Mouse (Mus musculus): ENCODE measurements at regions not wholly inside any gene's neighbourhood (a gene's known extent, or its start where the extent isn't known, plus 50 kb on each side); places are given as distances from the start of the nearest gene placed in this dataset.
A peak's percentile ranks its signal among the peaks of the same experiment; 100 is the strongest.

DNA sequence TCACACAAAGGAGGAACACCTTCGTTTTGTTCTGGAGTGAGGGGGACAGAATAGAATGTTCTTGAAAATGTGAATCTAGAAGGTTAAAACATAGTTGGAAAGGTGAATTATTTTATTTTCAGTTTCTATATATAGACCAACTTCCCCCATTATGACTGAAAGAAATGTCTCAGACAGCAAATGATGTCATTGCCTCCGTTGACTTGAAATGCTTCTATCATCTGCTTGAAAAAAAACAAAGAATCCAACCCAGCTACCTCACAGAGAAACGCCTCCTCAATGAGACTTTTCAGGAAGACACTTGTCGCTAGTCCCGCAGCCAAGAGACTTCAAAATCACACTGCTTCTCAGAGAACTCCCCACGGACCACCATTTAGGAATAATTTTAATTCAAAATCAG, 65.1 kb upstream of the Commd3 start:
- ATAC-seq (ENCODE audit: low FRiP score, low TSS enrichment) (no peak), DNase-seq (ENCODE audit: low spot score) (no peak)
- Histone ChIP-seq H3K4me3 (ENCODE audit: low read depth, low read length) (no peak overlapping the region), H3K27ac (replicated peaks) (no peak overlapping the region), H3K9ac (ENCODE audit: low read length) (no peak overlapping the region), H3K36me3 (ENCODE audit: control insufficient read depth, insufficient read depth, low read length) (no peaks in the 10 kb centered on the region), H3K27me3 (ENCODE audit: control insufficient read depth, insufficient read depth, low read length) (no peaks in the 10 kb centered on the region; the same call in 1 of the 2 replicates), H3K4me1 (replicated peaks; ENCODE audit: control insufficient read depth, insufficient read depth) (no peaks in the 10 kb centered on the region; the same call in 1 of the 2 replicates), H3K4me2 (replicated peaks; ENCODE audit: low read depth) (peak overlapping the region; percentile 82), H3K9me3 (ENCODE audit: control insufficient read depth, low read length) (no peaks in the 10 kb centered on the region)
- no peak for TF ChIP-seq CTCF (IDR thresholded peaks at IDR 0.05; ENCODE audit: low read depth)
- TF ChIP-seq EP300 (optimal IDR thresholded peaks at IDR 0.05), result no peak
- 49% methylated on average over 6 of the region's 6 CpGs for WGBS

DNA sequence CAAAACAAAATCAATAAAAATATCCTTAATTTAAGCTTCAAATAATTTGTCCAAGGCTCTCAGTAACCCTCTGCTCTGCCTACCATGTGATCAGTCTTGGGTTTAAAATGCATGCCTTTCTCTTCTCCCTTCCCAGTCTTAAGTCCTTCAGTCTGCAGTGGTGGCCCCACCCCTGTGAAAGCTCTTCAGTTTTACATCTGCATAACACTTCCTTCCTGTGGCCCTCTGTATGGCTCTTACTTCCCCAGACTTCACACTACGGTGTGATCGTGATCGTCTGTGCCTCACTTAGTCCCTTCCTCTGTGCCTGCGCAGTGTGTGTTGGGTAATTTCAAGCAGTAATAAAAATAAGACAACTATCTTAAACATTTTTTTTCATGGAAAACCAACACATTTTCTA, 80.0 kb upstream of the Commd3 start:
- H3K27ac ChIP-seq (replicated peaks), result no peak overlapping the region
- H3K9me3 ChIP-seq (ENCODE audit: control insufficient read depth, low read length), result no peaks in the 10 kb centered on the region
- no peaks in the 10 kb centered on the region for H3K36me3 ChIP-seq (ENCODE audit: control insufficient read depth, insufficient read depth, low read length)
- ATAC-seq (ENCODE audit: low FRiP score, low TSS enrichment) (no peak), DNase-seq (ENCODE audit: low spot score) (no peak)
- 78% methylated on average over 4 of the region's 4 CpGs for WGBS
- no peak overlapping the region for H3K9ac ChIP-seq (ENCODE audit: low read length)
- H3K27me3 ChIP-seq (ENCODE audit: control insufficient read depth, insufficient read depth, low read length), result no peaks in the 10 kb centered on the region
- no peak overlapping the region for H3K4me2 ChIP-seq (replicated peaks; ENCODE audit: low read depth)
- H3K4me3 ChIP-seq (ENCODE audit: low read depth, low read length), result no peak overlapping the region
- TF ChIP-seq CTCF (IDR thresholded peaks at IDR 0.05; ENCODE audit: low read depth) (no peak), EP300 (optimal IDR thresholded peaks at IDR 0.05) (no peak)
- H3K4me1 ChIP-seq (replicated peaks; ENCODE audit: control insufficient read depth, insufficient read depth), result no peaks in the 10 kb centered on the region

DNA sequence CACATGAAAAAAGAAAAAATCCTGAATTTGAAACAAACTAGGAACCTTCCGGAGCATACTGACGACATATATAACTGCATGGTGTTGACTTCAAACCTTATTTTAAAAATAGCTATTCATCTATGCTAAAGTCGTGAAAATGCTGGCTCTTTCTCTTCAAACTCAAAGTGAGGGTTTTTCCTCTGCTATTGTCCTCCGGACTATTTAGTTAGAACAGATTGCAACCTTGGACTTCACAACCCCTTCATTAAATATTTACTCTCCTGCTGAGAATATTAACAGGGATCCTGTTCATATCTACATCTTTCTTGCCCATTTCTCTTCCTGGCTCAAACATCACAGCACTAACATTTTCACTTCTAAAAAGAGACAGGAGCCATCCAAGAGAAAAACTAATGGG, 84.0 kb upstream of the Commd3 start:
- 0% methylated on average over 4 of the region's 4 CpGs for WGBS
- H3K27ac ChIP-seq (replicated peaks), result no peak overlapping the region
- ATAC-seq (ENCODE audit: low FRiP score, low TSS enrichment) (no peak), DNase-seq (ENCODE audit: low spot score) (no peak)
- peak overlapping the region; percentile 59 for H3K4me3 ChIP-seq (ENCODE audit: low read depth, low read length)
- no peak for TF ChIP-seq CTCF (IDR thresholded peaks at IDR 0.05; ENCODE audit: low read depth)
- TF ChIP-seq EP300 (optimal IDR thresholded peaks at IDR 0.05), result no peak
- peak overlapping the region; percentile 66 for H3K4me2 ChIP-seq (replicated peaks; ENCODE audit: low read depth)
- H3K9me3 ChIP-seq (ENCODE audit: control insufficient read depth, low read length), result no peaks in the 10 kb centered on the region
- no peaks in the 10 kb centered on the region for H3K27me3 ChIP-seq (ENCODE audit: control insufficient read depth, insufficient read depth, low read length)
- H3K9ac ChIP-seq (ENCODE audit: low read length), result no peak overlapping the region; the same call in 1 of the 2 replicates
- no peaks in the 10 kb centered on the region for H3K4me1 ChIP-seq (replicated peaks; ENCODE audit: control insufficient read depth, insufficient read depth)
- H3K36me3 ChIP-seq (ENCODE audit: control insufficient read depth, insufficient read depth, low read length), result no peaks in the 10 kb centered on the region

DNA sequence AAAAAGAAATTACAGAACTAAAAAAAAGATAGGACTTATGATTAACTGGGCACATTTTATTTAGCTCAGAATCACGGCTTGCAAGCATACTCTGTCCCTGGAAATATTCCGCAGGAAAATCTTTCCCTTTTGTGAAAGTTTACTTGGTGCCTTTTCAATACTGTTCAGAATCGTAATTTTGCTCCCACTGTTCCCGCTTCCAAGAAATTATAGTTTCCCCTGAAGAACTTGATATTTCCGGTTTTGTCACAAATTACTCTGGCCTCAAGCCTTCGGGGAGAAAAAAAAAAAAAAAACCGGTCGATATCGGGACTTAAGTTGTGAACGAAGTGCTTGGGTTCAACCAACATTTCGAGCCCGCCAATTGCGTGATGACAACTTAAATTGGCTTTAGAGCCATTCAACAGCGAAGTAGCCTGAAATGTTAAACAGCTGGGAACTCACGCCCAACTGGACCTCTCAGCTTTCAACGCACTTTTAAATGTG, 84.4 kb upstream of the Commd3 start:
- Histone ChIP-seq H3K9ac (ENCODE audit: low read length) (peak overlapping the region; percentile 55), H3K36me3 (ENCODE audit: control insufficient read depth, insufficient read depth, low read length) (no peaks in the 10 kb centered on the region), H3K9me3 (ENCODE audit: control insufficient read depth, low read length) (no peaks in the 10 kb centered on the region), H3K27ac (replicated peaks) (peak overlapping the region; percentile 74), H3K4me2 (replicated peaks; ENCODE audit: low read depth) (peak overlapping the region; percentile 66), H3K27me3 (ENCODE audit: control insufficient read depth, insufficient read depth, low read length) (no peaks in the 10 kb centered on the region), H3K4me1 (replicated peaks; ENCODE audit: control insufficient read depth, insufficient read depth) (no peaks in the 10 kb centered on the region), H3K4me3 (ENCODE audit: low read depth, low read length) (peak overlapping the region; percentile 59)
- TF ChIP-seq EP300 (optimal IDR thresholded peaks at IDR 0.05) (no peak), CTCF (IDR thresholded peaks at IDR 0.05; ENCODE audit: low read depth) (no peak)
- DNase-seq (ENCODE audit: low spot score), result peak; percentile 30
- peak; percentile 16; the same call in 1 of the 2 replicates for ATAC-seq (ENCODE audit: low FRiP score, low TSS enrichment)
- WGBS, result 0% methylated on average over 16 of the region's 16 CpGs

DNA sequence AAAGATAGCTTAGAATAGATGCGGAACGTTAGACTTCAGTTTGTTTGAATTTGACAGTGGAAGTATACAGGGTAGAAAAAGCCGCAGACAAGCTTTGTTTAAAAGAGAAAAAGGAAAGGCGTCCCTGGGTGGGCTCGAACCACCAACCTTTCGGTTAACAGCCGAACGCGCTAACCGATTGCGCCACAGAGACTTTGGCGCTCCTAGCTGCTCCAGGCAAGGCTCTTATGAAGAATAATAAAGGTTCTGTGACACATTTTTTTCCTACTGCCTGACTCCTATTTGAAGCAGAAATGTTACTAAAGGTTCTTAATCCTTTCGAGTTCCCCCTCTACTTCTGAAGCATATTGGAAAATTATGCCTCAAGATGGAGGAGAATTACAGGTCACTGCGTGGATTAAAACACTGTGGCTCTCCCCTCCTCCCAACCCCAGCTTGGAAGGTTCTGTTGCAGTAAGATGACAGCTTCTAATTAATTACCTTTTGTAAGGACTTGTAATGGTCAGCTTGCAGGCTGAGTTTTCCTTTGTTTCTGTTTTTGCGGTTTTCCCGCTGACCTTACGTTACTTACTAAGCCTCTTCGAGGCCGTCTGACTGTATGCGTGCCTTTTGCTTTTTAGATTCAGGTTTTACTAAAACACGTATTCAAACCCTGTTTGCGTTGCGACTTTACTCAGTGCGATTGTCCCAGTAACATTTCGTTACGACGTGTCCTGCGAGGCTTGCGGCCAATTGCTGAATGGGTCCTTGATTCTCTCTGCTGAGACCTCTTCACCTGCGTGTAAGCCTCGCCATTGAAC, 85.1 kb upstream of the Commd3 start:
- peak overlapping the region; percentile 59 for H3K4me3 ChIP-seq (ENCODE audit: low read depth, low read length)
- H3K4me2 ChIP-seq (replicated peaks; ENCODE audit: low read depth), result peak overlapping the region; percentile 66
- under 1% methylated on average over 31 of the region's 31 CpGs for WGBS
- H3K4me1 ChIP-seq (replicated peaks; ENCODE audit: control insufficient read depth, insufficient read depth), result no peaks in the 10 kb centered on the region
- no peaks in the 10 kb centered on the region for H3K27me3 ChIP-seq (ENCODE audit: control insufficient read depth, insufficient read depth, low read length)
- peak overlapping the region; percentile 74 for H3K27ac ChIP-seq (replicated peaks)
- DNase-seq (ENCODE audit: low spot score) (peak; percentile 81), ATAC-seq (ENCODE audit: low FRiP score, low TSS enrichment) (peak; percentile 78)
- no peaks in the 10 kb centered on the region for H3K9me3 ChIP-seq (ENCODE audit: control insufficient read depth, low read length)
- H3K36me3 ChIP-seq (ENCODE audit: control insufficient read depth, insufficient read depth, low read length), result no peaks in the 10 kb centered on the region
- H3K9ac ChIP-seq (ENCODE audit: low read length), result peak overlapping the region; percentile 55
- TF ChIP-seq EP300 (optimal IDR thresholded peaks at IDR 0.05) (no peak), CTCF (IDR thresholded peaks at IDR 0.05; ENCODE audit: low read depth) (no peak)
